Mouse (Mus musculus) CD4-positive helper T cell, adult 2 months (primary cell): ENCODE data around the gene Cpeb3.
"Not testable (repeated sequence)": the region's sequence is repeated elsewhere in the genome, so short reads cannot be mapped to it uniquely, and the experiment has no call there.

Experiments used
- DNase-seq: peaks from one replicate; pipeline ENCODE4 v3.0.0-alpha.2; 2012; ENCODE audit warnings: low read depth, missing footprints, low spot score

Cpeb3 gene

GRCm38 (mm10) chr19:37088043-37088748 lies 120.2 kb downstream of the Cpeb3 start:
- no peak for DNase-seq

GRCm38 (mm10) chr19:37084546-37084945 lies 123.9 kb downstream of the Cpeb3 start:
- DNase-seq, result no peak

GRCm38 (mm10) chr19:37081467-37081866 lies 126.9 kb downstream of the Cpeb3 start:
- no peak for DNase-seq

- no peak for DNase-seq
Measured at GRCm38 (mm10) chr19:37079151-37079550, 129.2 kb downstream of the Cpeb3 start.

GRCm38 (mm10) chr19:37078571-37078970 lies 129.8 kb downstream of the Cpeb3 start:
- no peak for DNase-seq

- no peak for DNase-seq
Measured at GRCm38 (mm10) chr19:37078064-37078463, 130.3 kb downstream of the Cpeb3 start.

GRCm38 (mm10) chr19:37077258-37077657 lies 131.1 kb downstream of the Cpeb3 start:
- not testable (repeated sequence) for DNase-seq

GRCm38 (mm10) chr19:37076646-37077045 lies 131.8 kb downstream of the Cpeb3 start:
- no peak for DNase-seq

- DNase-seq, result no peak
Measured at GRCm38 (mm10) chr19:37076116-37076515, 132.3 kb downstream of the Cpeb3 start.

- no peak for DNase-seq
Measured at GRCm38 (mm10) chr19:37075690-37076089, 132.7 kb downstream of the Cpeb3 start.

GRCm38 (mm10) chr19:37074726-37075125 lies 133.7 kb downstream of the Cpeb3 start:
- no peak for DNase-seq

GRCm38 (mm10) chr19:37074276-37074675 lies 134.1 kb downstream of the Cpeb3 start:
- no peak for DNase-seq

GRCm38 (mm10) chr19:37072871-37073629 lies 135.4 kb downstream of the Cpeb3 start:
- no peak for DNase-seq

- no peak for DNase-seq
Measured at GRCm38 (mm10) chr19:37069243-37069642, 139.2 kb downstream of the Cpeb3 start.

- no peak for DNase-seq
Measured at GRCm38 (mm10) chr19:37060078-37060477, 148.3 kb downstream of the Cpeb3 start.

GRCm38 (mm10) chr19:37059623-37060022 lies 148.8 kb downstream of the Cpeb3 start:
- DNase-seq, result no peak

- no peak for DNase-seq
Measured at GRCm38 (mm10) chr19:37057161-37057905, 151.1 kb downstream of the Cpeb3 start.

- DNase-seq, result no peak
Measured at GRCm38 (mm10) chr19:37055976-37056556, 152.3 kb downstream of the Cpeb3 start.

GRCm38 (mm10) chr19:37050643-37051345 lies 157.6 kb downstream of the Cpeb3 start:
- DNase-seq, result peak; percentile 12

GRCm38 (mm10) chr19:37048507-37048906 lies 159.9 kb downstream of the Cpeb3 start:
- no peak for DNase-seq

GRCm38 (mm10) chr19:37044431-37044830 lies 164.0 kb downstream of the Cpeb3 start:
- DNase-seq, result no peak
